Mouse (Mus musculus) small intestine, adult 2 months (tissue): ENCODE results near the gene Sppl3. TPM values are rescaled to one million over a fixed set of nuclear protein-coding genes. Genes with fewer than 3 reads are reported as not detected.
"Not testable (repeated sequence)": the region's sequence is repeated elsewhere in the genome, so short reads cannot be mapped to it uniquely, and the experiment has no call there.

ENCODE experiments used
- H3K27ac ChIP-seq: fragments of 200-500 bp; 2 replicates; pipeline ENCODE4 v1.5.1; 2012; ENCODE audit warnings: low read depth, low read length, control low read depth, inconsistent platforms; ENCODE audit not compliant: insufficient read depth
- H3K27me3 ChIP-seq: fragments of 200-500 bp; 2 replicates; pipeline ENCODE4 v1.6.1; 2012; ENCODE audit warnings: mild to moderate bottlenecking, moderate library complexity, low read length, inconsistent platforms; ENCODE audit not compliant: control insufficient read depth, insufficient read depth
- H3K36me3 ChIP-seq: fragments of 200-500 bp; 2 replicates; pipeline ENCODE4 v1.6.1; 2012; ENCODE audit warnings: mild to moderate bottlenecking, low read length, control low read depth, inconsistent platforms; ENCODE audit not compliant: control insufficient read depth, insufficient read depth
- H3K4me1 ChIP-seq: fragments of 200-500 bp; 2 replicates; pipeline ENCODE4 v1.6.1; 2012; ENCODE audit warnings: low read length, inconsistent platforms, mixed read lengths; ENCODE audit not compliant: control insufficient read depth, insufficient read depth, insufficient read length
- H3K4me3 ChIP-seq: fragments of 200-500 bp; 2 replicates; pipeline ENCODE4 v1.5.1; 2012; ENCODE audit warnings: low read depth, mild to moderate bottlenecking, control low read depth, inconsistent platforms, low read length, moderate library complexity
- CTCF ChIP-seq: fragments of 200-500 bp; IDR thresholded peaks from 2 replicates; pipeline ENCODE4 v1.5.1; 2012; ENCODE audit warnings: low read depth, mild to moderate bottlenecking, control low read depth, inconsistent platforms, low read length, moderate library complexity, mixed read lengths; ENCODE audit not compliant: insufficient replicate concordance, insufficient read length; ENCODE audit errors: extremely low read depth
- POLR2A ChIP-seq: fragments of 200-500 bp; IDR thresholded peaks from 2 replicates; pipeline ENCODE4 v1.6.1; 2012; ENCODE audit warnings: low read depth, mild to moderate bottlenecking, control low read depth, inconsistent platforms, low read length, moderate library complexity
- WGBS: fragments of 180-500 bp; shearing (Covaris S2); methylation state at CpG from one replicate; pipeline ENCODE4 v1.1.7; 2018; 5-methylcytosine and 5-hydroxymethylcytosine counted together
- polyA plus RNA-seq: library from polyadenylated mRNA; depleted of rRNA; stranded (reverse); fragments of >200 nt; gene quantifications from 2 replicates; pipeline ENCODE4 v1.2.3, GENCODE M21; 2012

Sppl3 gene
- polyA plus RNA-seq, 1 experiment: 101 TPM

DNA sequence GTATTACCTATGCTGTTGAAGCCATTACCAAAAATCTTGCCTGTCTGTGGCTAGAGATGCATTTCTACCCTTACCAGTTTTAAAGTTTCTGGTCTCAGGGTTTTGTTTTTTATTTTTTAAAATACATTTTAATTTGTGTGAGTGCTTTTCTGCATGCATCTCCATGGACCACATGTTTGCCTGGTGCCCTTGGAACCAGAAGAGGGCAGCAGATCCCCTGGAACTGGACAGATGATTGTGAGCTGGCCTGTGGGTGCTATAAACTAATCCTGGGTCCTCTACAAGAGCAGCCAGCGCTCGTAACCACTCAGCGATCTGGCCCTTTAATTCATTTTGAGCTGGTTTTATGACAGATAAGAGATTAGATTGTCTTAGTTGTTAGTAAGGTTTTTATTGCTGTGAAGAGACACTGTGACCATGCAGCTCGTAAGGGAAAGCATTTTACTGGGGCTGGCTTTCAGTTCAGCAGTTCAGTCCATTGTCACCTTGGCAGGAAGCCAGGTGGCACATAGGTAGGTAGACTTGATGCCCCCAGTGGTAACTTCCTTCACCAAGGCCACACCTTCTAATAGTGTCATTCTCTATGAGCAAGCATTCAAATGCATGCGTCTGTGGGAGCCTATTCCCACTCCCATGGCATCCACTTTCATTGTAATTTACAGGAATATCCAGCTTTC lies 78.8 kb downstream of the Sppl3 start:
- H3K27ac ChIP-seq: peak overlapping the region; percentile 76
- TF ChIP-seq POLR2A: no peak
- peak; percentile 59; the same call in 1 of the 2 replicates for TF ChIP-seq CTCF
- H3K4me3 ChIP-seq: no peak overlapping the region
- H3K27me3 ChIP-seq: no peaks in the 10 kb centered on the region
- peaks cover 48% of the 10 kb centered on the region for H3K36me3 ChIP-seq
- WGBS: 26% methylated on average over 5 of the region's 5 CpGs
- peaks cover 7% of the 10 kb centered on the region; the same call in 1 of the 2 replicates for H3K4me1 ChIP-seq

- Histone ChIP-seq H3K36me3 (peaks cover 52% of the 10 kb centered on the region), H3K27me3 (no peaks in the 10 kb centered on the region), H3K4me3 (no peak overlapping the region), H3K27ac (peak overlapping the region; percentile 48; the same call in 1 of the 2 replicates), H3K4me1 (peaks cover 6% of the 10 kb centered on the region; the same call in 1 of the 2 replicates)
- no peak for TF ChIP-seq CTCF
- TF ChIP-seq POLR2A: no peak
- 31% methylated on average over 3 of the region's 3 CpGs for WGBS
These were observed 80.1 kb downstream of the Sppl3 start for GRCm38 (mm10) chr5:115091015-115091414.

DNA sequence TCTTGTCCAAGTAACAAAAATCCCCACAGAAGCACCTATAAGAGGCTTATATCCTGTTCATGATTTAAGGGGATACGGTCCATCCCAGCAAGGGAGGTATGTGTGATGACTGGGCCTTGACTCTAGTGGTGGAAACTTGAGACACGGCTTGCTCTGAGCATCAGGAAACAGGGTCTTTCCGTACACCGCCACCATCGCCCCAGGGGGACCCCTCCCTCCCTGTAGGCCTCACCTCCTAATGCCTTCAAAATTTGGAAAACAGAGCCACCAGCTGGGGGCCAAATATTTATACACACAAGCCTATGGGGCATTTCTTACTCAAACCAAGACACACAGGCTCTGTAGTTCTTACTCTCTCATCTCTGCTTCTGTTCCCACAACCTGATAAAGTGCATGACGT lies 80.8 kb downstream of the Sppl3 start:
- peaks cover 6% of the 10 kb centered on the region; the same call in 1 of the 2 replicates for H3K4me1 ChIP-seq
- no peak overlapping the region for H3K27ac ChIP-seq
- H3K36me3 ChIP-seq: peaks cover 53% of the 10 kb centered on the region
- TF ChIP-seq POLR2A: no peak
- TF ChIP-seq CTCF: no peak
- WGBS: 93% methylated on average over 6 of the region's 6 CpGs
- H3K27me3 ChIP-seq: no peaks in the 10 kb centered on the region
- H3K4me3 ChIP-seq: no peak overlapping the region

- H3K36me3 ChIP-seq: peaks cover 46% of the 10 kb centered on the region
- no peak within 1 kb of the TSS for H3K27ac ChIP-seq
- TF ChIP-seq CTCF: no peak
- no peak for TF ChIP-seq POLR2A
- WGBS: 99% methylated on average over 8 of the region's 8 CpGs
- no peaks in the 10 kb centered on the region for H3K4me1 ChIP-seq
- no peaks in the 10 kb centered on the region for H3K27me3 ChIP-seq
- H3K4me3 ChIP-seq: no peak within 1 kb of the TSS
These were observed 87.3 kb downstream of the Sppl3 start, which contains the start of gene Gm10401 for GRCm38 (mm10) chr5:115098195-115098594. Gene Gm10401 (minus strand): TSS chr5:115098295.

DNA sequence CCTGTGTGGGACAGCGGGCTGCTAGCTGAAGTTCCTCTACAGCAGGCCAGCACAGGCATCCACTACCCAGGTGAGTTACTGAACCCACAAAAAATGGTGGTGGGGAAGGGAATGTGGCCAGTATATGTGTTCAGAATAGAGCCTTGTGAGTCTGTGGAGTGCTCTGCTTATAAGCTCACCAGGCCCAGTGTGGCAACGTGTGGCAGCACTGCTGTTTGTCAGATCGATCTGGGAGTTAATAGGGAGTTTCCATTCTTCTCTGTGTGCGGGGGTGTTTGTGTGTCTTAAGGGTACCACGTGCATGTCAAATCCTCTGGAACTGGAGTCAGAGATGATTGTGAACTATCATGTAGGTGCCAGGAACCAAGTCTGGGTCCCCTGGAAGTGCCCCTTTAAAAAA lies 88.6 kb downstream of the Sppl3 start:
- peaks cover 44% of the 10 kb centered on the region for H3K36me3 ChIP-seq
- WGBS: 72% methylated on average over 5 of the region's 5 CpGs
- no peak for TF ChIP-seq CTCF
- TF ChIP-seq POLR2A: no peak

GRCm38 (mm10) chr5:115099991-115100390 lies 89.1 kb downstream of the Sppl3 start:
- Histone ChIP-seq H3K27ac (no peak overlapping the region), H3K27me3 (no peaks in the 10 kb centered on the region), H3K36me3 (peaks cover 42% of the 10 kb centered on the region), H3K4me1 (no peaks in the 10 kb centered on the region), H3K4me3 (no peak overlapping the region)
- TF ChIP-seq POLR2A (no peak), CTCF (no peak)
- WGBS: 69% methylated on average over 9 of the region's 9 CpGs

More for the DNA sequence above, 88.6 kb downstream of the Sppl3 start:
- Histone ChIP-seq H3K4me1 (no peaks in the 10 kb centered on the region), H3K4me3 (no peak overlapping the region), H3K27ac (no peak overlapping the region), H3K27me3 (no peaks in the 10 kb centered on the region)

DNA sequence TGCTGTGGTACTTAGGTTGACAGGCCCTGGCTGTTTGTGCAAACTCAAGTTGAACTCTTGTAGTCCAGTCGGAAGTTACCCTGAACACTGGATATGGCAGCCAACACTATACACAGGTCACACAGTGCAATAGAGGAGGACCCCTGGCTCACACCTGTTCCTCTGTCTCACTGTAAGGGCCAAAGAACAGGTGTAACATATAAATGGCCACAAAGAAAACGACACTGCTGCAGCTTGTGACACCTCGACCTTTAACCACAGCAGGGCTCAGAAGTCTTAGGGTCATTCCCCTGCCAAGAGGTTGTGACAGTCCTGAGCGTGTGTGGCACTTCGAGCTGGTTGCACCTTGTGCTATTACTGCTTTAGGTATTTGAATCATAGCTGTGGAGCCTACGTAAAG lies 89.5 kb downstream of the Sppl3 start:
- no peaks in the 10 kb centered on the region for H3K27me3 ChIP-seq
- H3K4me1 ChIP-seq: no peaks in the 10 kb centered on the region
- WGBS: 62% methylated on average over 6 of the region's 6 CpGs
- no peak overlapping the region for H3K4me3 ChIP-seq
- H3K36me3 ChIP-seq: peaks cover 37% of the 10 kb centered on the region
- H3K27ac ChIP-seq: no peak overlapping the region
- TF ChIP-seq CTCF: no peak
- TF ChIP-seq POLR2A: no peak

DNA sequence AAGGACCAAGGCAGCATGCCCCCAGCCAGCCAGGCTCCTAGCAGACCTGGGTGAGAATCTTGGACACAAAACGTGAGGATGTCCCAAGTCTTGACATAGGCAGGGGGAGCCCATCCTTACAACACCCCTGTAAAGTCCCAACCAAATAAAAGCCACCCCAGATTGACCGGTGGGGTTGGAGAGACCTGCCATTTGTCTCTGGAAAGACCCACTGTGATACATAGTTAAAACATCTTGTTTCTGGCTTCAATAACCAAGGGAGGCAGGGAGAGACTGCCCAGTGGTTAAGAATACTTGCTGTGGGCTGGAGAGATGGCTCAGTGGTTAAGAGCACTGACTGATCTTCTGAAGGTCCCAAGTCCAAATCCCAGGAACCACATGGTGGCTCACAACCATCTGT lies 91.3 kb downstream of the Sppl3 start:
- Histone ChIP-seq H3K27ac (no peak overlapping the region), H3K4me3 (no peak overlapping the region), H3K4me1 (no peaks in the 10 kb centered on the region), H3K36me3 (peaks cover 21% of the 10 kb centered on the region), H3K27me3 (no peaks in the 10 kb centered on the region)
- TF ChIP-seq CTCF (no peak), POLR2A (no peak)
- 88% methylated on average over 2 of the region's 2 CpGs for WGBS

GRCm38 (mm10) chr5:115103253-115103652 lies 92.3 kb downstream of the Sppl3 start:
- 96% methylated on average over 23 of the region's 23 CpGs for WGBS
- peaks cover 15% of the 10 kb centered on the region for H3K36me3 ChIP-seq
- H3K4me1 ChIP-seq, H3K4me3 ChIP-seq, H3K27ac ChIP-seq, H3K27me3 ChIP-seq: not testable (repeated sequence)
